Mouse (Mus musculus) forebrain, embryonic 11.5 days (tissue): ENCODE measurements around the gene Clec12b. TPM values are rescaled to one million over a fixed set of nuclear protein-coding genes. Genes with fewer than 3 reads are reported as not detected.

Source experiments
- ATAC-seq: fragments of 200-750 bp; cut with Nextera tagmentation; replicated peaks from 2 replicates; pipeline ENCODE4 v1.8.0; 2017; ENCODE audit warnings: moderate TSS enrichment; ENCODE audit not compliant: low FRiP score
- DNase-seq: peaks from one replicate; pipeline ENCODE4 v3.0.0-alpha.2; 2017; ENCODE audit warnings: low spot score
- H3K27ac ChIP-seq: fragments of 300-500 bp; sonication (generic); 2 replicates; pipeline ENCODE4 v1.5.1; 2014; ENCODE audit warnings: low read depth, low read length
- H3K27me3 ChIP-seq: fragments of 300-500 bp; sonication (generic); 2 replicates; pipeline ENCODE4 v1.6.1; 2014; ENCODE audit warnings: mild to moderate bottlenecking, low read length, mixed read lengths; ENCODE audit not compliant: control insufficient read depth, insufficient read depth
- H3K36me3 ChIP-seq: fragments of 300-500 bp; sonication (generic); 2 replicates; pipeline ENCODE4 v1.6.1; 2014; ENCODE audit warnings: mild to moderate bottlenecking, low read length, moderate library complexity, mixed read lengths; ENCODE audit not compliant: control insufficient read depth, insufficient read depth
- H3K4me1 ChIP-seq: fragments of 300-500 bp; sonication (generic); replicated peaks from 2 replicates; pipeline ENCODE4 v1.6.1; 2014; ENCODE audit warnings: low read length, mixed read lengths; ENCODE audit not compliant: control insufficient read depth, insufficient read depth
- H3K4me2 ChIP-seq: fragments of 300-500 bp; sonication (generic); 2 replicates; pipeline ENCODE4 v1.6.1; 2014; ENCODE audit warnings: low read depth, mild to moderate bottlenecking, low read length, moderate library complexity, mixed read lengths; ENCODE audit not compliant: severe bottlenecking
- H3K4me3 ChIP-seq: fragments of 300-500 bp; sonication (generic); 2 replicates; pipeline ENCODE4 v1.5.1; 2014; ENCODE audit warnings: low read depth, low read length
- H3K9ac ChIP-seq: fragments of 300-500 bp; sonication (generic); 2 replicates; pipeline ENCODE4 v1.6.1; 2014; ENCODE audit warnings: low read length
- H3K9me3 ChIP-seq: fragments of 300-500 bp; sonication (generic); 2 replicates; pipeline ENCODE4 v1.6.1; 2016; ENCODE audit warnings: low read length, mixed read lengths; ENCODE audit not compliant: control insufficient read depth
- WGBS: fragments of 180-500 bp; shearing (Covaris S2); extraction: QIAGEN DNeasy Blood & Tissue Kit; methylation state at CpG from one replicate; pipeline ENCODE4 v1.1.7; 2014; 5-methylcytosine and 5-hydroxymethylcytosine counted together
- polyA plus RNA-seq: library from polyadenylated mRNA; unstranded; fragments of >200 nt; fragmentation: Nextera tagmentation; extraction: Ambion mirVana; gene quantifications from 2 replicates; pipeline ENCODE4 v1.2.1, GENCODE M21; 2014

Clec12b gene
- not detected in 2 replicates for polyA plus RNA-seq

GRCm38 (mm10) chr6:129385774-129386173 lies at the start of gene Clec12b:
Clec12b (minus strand) TSS chr6:129385874.
- Histone ChIP-seq H3K27ac (no peak within 1 kb of the TSS), H3K36me3 (no peaks in the 10 kb centered on the region), H3K4me1 (no peaks in the 10 kb centered on the region), H3K9me3 (no peaks in the 10 kb centered on the region), H3K4me2 (no peak within 1 kb of the TSS), H3K9ac (no peak within 1 kb of the TSS), H3K4me3 (no peak within 1 kb of the TSS), H3K27me3 (no peaks in the 10 kb centered on the region)
- ATAC-seq (no peak), DNase-seq (no peak)
- 83% methylated on average over 2 of the region's 2 CpGs for WGBS

GRCm38 (mm10) chr6:129434239-129434638 lies 48.6 kb upstream of the Clec12b start:
- no peaks in the 10 kb centered on the region for H3K4me1 ChIP-seq
- 54% methylated on average over 5 of the region's 5 CpGs for WGBS
- no peak for ATAC-seq

GRCm38 (mm10) chr6:129427281-129427680 lies 41.6 kb upstream of the Clec12b start:
- WGBS, result 82% methylated on average over 4 of the region's 4 CpGs
- Histone ChIP-seq H3K9ac (no peak overlapping the region), H3K4me2 (no peak overlapping the region), H3K27ac (no peak overlapping the region), H3K4me3 (no peak overlapping the region), H3K27me3 (no peaks in the 10 kb centered on the region), H3K4me1 (no peaks in the 10 kb centered on the region), H3K9me3 (no peaks in the 10 kb centered on the region), H3K36me3 (no peaks in the 10 kb centered on the region)
- DNase-seq (no peak), ATAC-seq (no peak)

More at GRCm38 (mm10) chr6:129434239-129434638, 48.6 kb upstream of the Clec12b start:
- no peaks in the 10 kb centered on the region for H3K27me3 ChIP-seq
- H3K9me3 ChIP-seq, result no peaks in the 10 kb centered on the region
- no peak overlapping the region for H3K27ac ChIP-seq
- H3K4me3 ChIP-seq, result no peak overlapping the region
- no peak overlapping the region for H3K4me2 ChIP-seq
- H3K9ac ChIP-seq, result no peak overlapping the region
- no peak for DNase-seq
- H3K36me3 ChIP-seq, result no peaks in the 10 kb centered on the region

GRCm38 (mm10) chr6:129425812-129426211 lies 40.1 kb upstream of the Clec12b start:
- Histone ChIP-seq H3K9me3 (no peaks in the 10 kb centered on the region), H3K4me2 (no peak overlapping the region), H3K27me3 (no peaks in the 10 kb centered on the region), H3K4me3 (no peak overlapping the region), H3K27ac (no peak overlapping the region), H3K9ac (no peak overlapping the region), H3K36me3 (no peaks in the 10 kb centered on the region), H3K4me1 (no peaks in the 10 kb centered on the region)
- WGBS, result 37% methylated on average over 5 of the region's 5 CpGs
- no peak for ATAC-seq
- no peak for DNase-seq

GRCm38 (mm10) chr6:129425217-129425616 lies 39.5 kb upstream of the Clec12b start:
- no peaks in the 10 kb centered on the region for H3K27me3 ChIP-seq
- no peaks in the 10 kb centered on the region for H3K36me3 ChIP-seq
- no peak overlapping the region for H3K4me3 ChIP-seq
- ATAC-seq, result no peak
- DNase-seq, result no peak
- H3K4me1 ChIP-seq, result no peaks in the 10 kb centered on the region
- no peak overlapping the region for H3K4me2 ChIP-seq
- no peak overlapping the region for H3K9ac ChIP-seq
- WGBS, result 85% methylated on average over 5 of the region's 5 CpGs
- H3K27ac ChIP-seq, result no peak overlapping the region
- H3K9me3 ChIP-seq, result no peaks in the 10 kb centered on the region

GRCm38 (mm10) chr6:129423734-129424072 lies 38.0 kb upstream of the Clec12b start:
- WGBS, result 26% methylated on average over 1 of the region's 1 CpGs

GRCm38 (mm10) chr6:129423040-129423733 lies 37.5 kb upstream of the Clec12b start:
- Histone ChIP-seq H3K4me1 (no peaks in the 10 kb centered on the region), H3K27ac (no peak overlapping the region), H3K36me3 (no peaks in the 10 kb centered on the region), H3K9ac (no peak overlapping the region), H3K4me3 (no peak overlapping the region), H3K4me2 (no peak overlapping the region), H3K9me3 (no peaks in the 10 kb centered on the region), H3K27me3 (no peaks in the 10 kb centered on the region)
- 0 out of 2 replicates have a peak, but pooled peaks have one; percentile 5 for ATAC-seq
- DNase-seq, result no peak
- 77% methylated on average over 4 of the region's 4 CpGs for WGBS

More at GRCm38 (mm10) chr6:129423734-129424072, 38.0 kb upstream of the Clec12b start:
- ATAC-seq (peak; percentile 88), DNase-seq (peak; percentile 86)
- Histone ChIP-seq H3K4me2 (no peak overlapping the region), H3K36me3 (no peaks in the 10 kb centered on the region), H3K27me3 (no peaks in the 10 kb centered on the region), H3K4me3 (no peak overlapping the region), H3K9me3 (no peaks in the 10 kb centered on the region), H3K4me1 (no peaks in the 10 kb centered on the region), H3K9ac (no peak overlapping the region), H3K27ac (no peak overlapping the region)

GRCm38 (mm10) chr6:129422311-129422710 lies 36.6 kb upstream of the Clec12b start:
- Histone ChIP-seq H3K4me3 (no peak overlapping the region), H3K27ac (no peak overlapping the region), H3K36me3 (no peaks in the 10 kb centered on the region), H3K9me3 (no peaks in the 10 kb centered on the region), H3K27me3 (no peaks in the 10 kb centered on the region), H3K4me2 (no peak overlapping the region), H3K4me1 (no peaks in the 10 kb centered on the region), H3K9ac (no peak overlapping the region)
- 95% methylated on average over 3 of the region's 3 CpGs for WGBS
- ATAC-seq (no peak), DNase-seq (no peak)

- Histone ChIP-seq H3K4me3 (no peak overlapping the region), H3K36me3 (no peaks in the 10 kb centered on the region), H3K4me1 (no peaks in the 10 kb centered on the region), H3K27ac (no peak overlapping the region), H3K27me3 (no peaks in the 10 kb centered on the region), H3K4me2 (no peak overlapping the region), H3K9ac (no peak overlapping the region), H3K9me3 (no peaks in the 10 kb centered on the region)
- WGBS, result 89% methylated on average over 1 of the region's 1 CpGs
- no peak for DNase-seq
- ATAC-seq, result no peak
Observed at GRCm38 (mm10) chr6:129414177-129414576, 28.5 kb upstream of the Clec12b start.
